Comparison of ENCODE assay signal across 25 mouse cellular contexts in genomic region chr2:6983902-6984301, GRCm38 (mm10).
"Had no signal": no experiment of that assay in that cellular context is flagged by ENCODE, and none has a peak within 500 bp of the region (broad histone marks: within the 10 kb centered on the region; RNA-seq: fewer than 3 reads in every experiment).

No protein-coding gene starts in this region.

- H3K27me3 ChIP-seq: heart, embryonic 12.5 days; hindbrain, embryonic 13.5 days; hindbrain, embryonic 15.5 days; kidney, embryonic 15.5 days; limb, embryonic 15.5 days; liver, embryonic 12.5 days had no signal

- H3K27ac ChIP-seq: gastrocnemius, adult 2 months; heart, embryonic 10.5 days; hindbrain, embryonic 13.5 days; hindbrain, embryonic 15.5 days; hindbrain, postnatal 0 days; kidney, embryonic 15.5 days; kidney, postnatal 0 days; limb, embryonic 15.5 days; liver, embryonic 12.5 days; liver, embryonic 14.5 days had no signal

- ATAC-seq: hindbrain, postnatal 0 days; intestine, embryonic 16.5 days; liver, embryonic 12.5 days had no signal

- DNase-seq: gastrocnemius, adult 2 months; gastrocnemius, postnatal 10 days; gastrocnemius, postnatal 25 days; heart, adult 18-20 months; heart, postnatal 10 days; heart, postnatal 4 days; kidney, adult 11 months; kidney, adult 2 months; kidney, adult 9 months; kidney, postnatal 14 days; kidney, postnatal 36 days; layer of hippocampus, adult 9-11 months; layer of hippocampus, postnatal 36 days; left cerebral cortex, postnatal 4 days had no signal

- H3K4me1 ChIP-seq: heart, embryonic 10.5 days; hindbrain, embryonic 13.5 days; hindbrain, embryonic 15.5 days; kidney, embryonic 15.5 days; limb, embryonic 15.5 days; liver, embryonic 12.5 days had no signal

- H3K36me3 ChIP-seq: heart, embryonic 10.5 days; heart, embryonic 12.5 days; hindbrain, embryonic 13.5 days; hindbrain, embryonic 15.5 days; kidney, embryonic 15.5 days; limb, embryonic 15.5 days; liver, embryonic 12.5 days had no signal

- H3K9me3 ChIP-seq: heart, embryonic 10.5 days; heart, embryonic 12.5 days; hindbrain, embryonic 13.5 days; hindbrain, embryonic 15.5 days; kidney, embryonic 15.5 days; limb, embryonic 15.5 days; liver, embryonic 12.5 days had no signal

- H3K4me3 ChIP-seq: gastrocnemius, adult 2 months; heart, embryonic 10.5 days; heart, embryonic 12.5 days; hindbrain, embryonic 13.5 days; hindbrain, embryonic 15.5 days; kidney, embryonic 15.5 days; limb, embryonic 15.5 days; liver, embryonic 12.5 days had no signal

- H3K4me2 ChIP-seq: heart, embryonic 12.5 days; hindbrain, embryonic 13.5 days; hindbrain, embryonic 15.5 days; kidney, embryonic 15.5 days; limb, embryonic 15.5 days; liver, embryonic 12.5 days had no signal

- H3K9ac ChIP-seq: heart, embryonic 12.5 days; hindbrain, embryonic 13.5 days; hindbrain, embryonic 15.5 days; kidney, embryonic 15.5 days; limb, embryonic 15.5 days; liver, embryonic 12.5 days; liver, embryonic 14.5 days had no signal
